Mouse (Mus musculus): ENCODE results near the gene Myo5a. TPM values are rescaled to one million over a fixed set of nuclear protein-coding genes. Genes with fewer than 3 reads are reported as not detected.

The Myo5a gene
- total RNA-seq, 2 experiments from 2014 or later: 49.7 to 51.3 TPM

- DNase-seq: peak; percentile 23 to 25
Observed at GRCm38 (mm10) chr9:75201506-75201905, 130.7 kb downstream of the Myo5a start.

GRCm38 (mm10) chr9:75202036-75202435, 131.2 kb downstream of the Myo5a start:
- no peak for DNase-seq

GRCm38 (mm10) chr9:75209246-75209645, 138.4 kb downstream of the Myo5a start:
- no peak for DNase-seq

GRCm38 (mm10) chr9:75210269-75210668, 139.5 kb downstream of the Myo5a start:
- DNase-seq: no peak

GRCm38 (mm10) chr9:75214743-75215413, 144.1 kb downstream of the Myo5a start:
- DNase-seq: no peak

- DNase-seq: no peak
Observed at GRCm38 (mm10) chr9:75219942-75220341, 149.1 kb downstream of the Myo5a start.

- DNase-seq: peak; percentile 77 to 80
Observed at GRCm38 (mm10) chr9:75221420-75222287, 150.8 kb downstream of the Myo5a start.

GRCm38 (mm10) chr9:75231841-75232746, 161.3 kb downstream of the Myo5a start, which contains the start of gene Myo5c:
Gene Myo5c, plus strand, starts transcription at chr9:75232020.
- peak; percentile 67 to 73 for DNase-seq

GRCm38 (mm10) chr9:75232860-75233259, 162.0 kb downstream of the Myo5a start:
- no peak for DNase-seq

- peak in 1 of 2 experiments; percentile 35 for DNase-seq
Observed at GRCm38 (mm10) chr9:75234271-75234741, 163.5 kb downstream of the Myo5a start.

GRCm38 (mm10) chr9:75234983-75235627, 164.3 kb downstream of the Myo5a start:
- no peak for DNase-seq

GRCm38 (mm10) chr9:75235696-75236095, 164.9 kb downstream of the Myo5a start:
- no peak for DNase-seq

GRCm38 (mm10) chr9:75236416-75237308, 165.8 kb downstream of the Myo5a start:
- no peak for DNase-seq

- no peak for DNase-seq
Observed at GRCm38 (mm10) chr9:75238179-75238578, 167.4 kb downstream of the Myo5a start.

- no peak for DNase-seq
Observed at GRCm38 (mm10) chr9:75243052-75243451, 172.2 kb downstream of the Myo5a start.

- no peak for DNase-seq
Observed at GRCm38 (mm10) chr9:75243730-75244406, 173.1 kb downstream of the Myo5a start.

GRCm38 (mm10) chr9:75244527-75244926, 173.7 kb downstream of the Myo5a start:
- no peak for DNase-seq

- no peak for DNase-seq
Observed at GRCm38 (mm10) chr9:75246080-75246930, 175.5 kb downstream of the Myo5a start.

GRCm38 (mm10) chr9:75247870-75248269, 177.1 kb downstream of the Myo5a start:
- DNase-seq: no peak

Measured in adrenal gland, postnatal 36 days (tissue).